Mouse (Mus musculus) G1E (cell line): Measurements from ENCODE around the gene Kif13a.

Experiments
- CTCF ChIP-seq: IDR thresholded peaks from 2 replicates; pipeline ENCODE4 v1.5.1; 2012; ENCODE audit warnings: low read depth, low read length, inconsistent platforms, mixed read lengths
- GATA1 ChIP-seq: IDR thresholded peaks from 2 replicates; pipeline ENCODE4 v1.6.1; 2012; ENCODE audit warnings: borderline replicate concordance, low read length, inconsistent platforms, mixed read lengths
- POLR2AphosphoS5 ChIP-seq: IDR thresholded peaks from 2 replicates; pipeline ENCODE4 v1.6.1; 2012; ENCODE audit warnings: low read depth, low read length, inconsistent platforms; ENCODE audit not compliant: insufficient replicate concordance
- TAL1 ChIP-seq: conservative IDR thresholded peaks from 2 replicates; pipeline ENCODE4 v1.6.1; 2012; ENCODE audit warnings: low read depth, low read length, inconsistent platforms, mixed read lengths

GRCm38 (mm10) chr13:46759281-46759809, 170.3 kb downstream of the Kif13a start:
- no peak for TF ChIP-seq GATA1
- no peak for TF ChIP-seq CTCF
- no peak for TF ChIP-seq POLR2AphosphoS5
- TF ChIP-seq TAL1 = no peak
